Mouse (Mus musculus) adrenal gland, postnatal 25 days (tissue): Measurements from ENCODE around the gene Man2b1. TPM values are rescaled to one million over a fixed set of nuclear protein-coding genes. Genes with fewer than 3 reads are reported as not detected.

Experiments used
- DNase-seq: peaks from one replicate; pipeline ENCODE4 v3.0.0; 2021; ENCODE audit warnings: mixed read lengths
- long read RNA-seq: library from polyadenylated mRNA; stranded (forward); transcript quantifications from one replicate; pipeline ENCODE4 v2.0.0, GENCODE M21; 2021
- total RNA-seq: library from RNA; stranded (reverse); gene quantifications from 2 replicates; pipeline ENCODE4 v1.2.3, GENCODE M21; 2021

The Man2b1 gene
- total RNA-seq = 54.3 and 58.5 TPM in 2 replicates
- long read RNA-seq, transcript Man2b1-201 (24 exons, 3,822 nt) = major isoform, 61 of 132 reads
- long read RNA-seq, partial matches to known transcripts = 56 of 132 reads
- long read RNA-seq, other reads (novel, unspliced or antisense) = 15 of 132 reads

GRCm38 (mm10) chr8:85083108-85083813 is at the start of gene Man2b1:
Gene Man2b1, plus strand, starts transcription at chr8:85083270.
- peak; percentile 89 for DNase-seq

GRCm38 (mm10) chr8:85033867-85034266 is 49.2 kb upstream of the Man2b1 start:
- DNase-seq = no peak

DNA sequence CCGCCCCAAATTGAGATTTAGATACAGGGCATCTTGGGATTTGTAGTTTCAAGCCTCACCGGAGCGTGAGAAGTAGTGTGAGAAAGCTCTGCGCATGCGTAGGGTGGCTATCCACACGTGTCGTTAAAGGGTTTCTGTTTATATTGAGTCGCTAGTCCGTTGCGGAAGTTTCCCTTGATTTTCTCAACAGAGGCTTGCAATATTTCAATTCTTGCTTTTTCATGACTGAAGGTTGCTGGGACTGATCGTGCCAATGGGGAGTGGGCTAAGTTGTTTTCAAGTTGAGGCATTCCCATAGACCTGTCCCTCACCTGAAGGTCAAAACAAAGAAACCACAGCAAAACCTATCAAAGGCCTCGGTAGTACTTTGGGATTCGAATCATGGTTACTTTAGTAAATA is 48.3 kb upstream of the Man2b1 start:
- peak; percentile 75 for DNase-seq

DNA sequence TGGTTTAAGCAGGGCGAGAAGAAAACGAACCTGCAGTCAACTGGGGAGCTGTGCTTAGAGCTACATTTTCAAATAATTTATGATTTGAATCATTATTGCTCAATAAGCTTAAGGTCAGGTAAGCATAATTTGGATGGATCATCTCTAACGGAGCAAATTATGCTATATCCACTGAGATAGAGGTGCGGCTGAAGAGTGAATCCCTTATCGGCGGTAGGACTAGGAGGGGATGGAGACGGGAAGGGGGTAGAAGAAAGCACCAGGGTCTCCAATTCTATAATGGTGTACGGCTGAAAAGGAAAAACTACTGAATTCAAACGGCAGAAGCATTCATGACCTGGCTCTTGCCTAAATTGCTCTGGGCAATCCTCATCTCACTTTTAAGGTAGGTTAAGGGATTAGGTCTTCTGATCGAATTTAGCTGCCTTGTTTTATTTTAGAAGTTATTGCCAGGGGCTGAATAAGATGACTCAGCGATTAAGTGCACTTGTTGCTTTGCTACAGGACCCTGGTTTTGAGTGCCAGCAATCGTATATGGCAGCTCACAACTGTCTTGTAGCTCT is 47.8 kb upstream of the Man2b1 start:
- no peak for DNase-seq

- no peak for DNase-seq
These were observed 47.3 kb upstream of the Man2b1 start for GRCm38 (mm10) chr8:85035728-85036310.

GRCm38 (mm10) chr8:85036381-85036717 is 46.7 kb upstream of the Man2b1 start:
- no peak for DNase-seq

DNA sequence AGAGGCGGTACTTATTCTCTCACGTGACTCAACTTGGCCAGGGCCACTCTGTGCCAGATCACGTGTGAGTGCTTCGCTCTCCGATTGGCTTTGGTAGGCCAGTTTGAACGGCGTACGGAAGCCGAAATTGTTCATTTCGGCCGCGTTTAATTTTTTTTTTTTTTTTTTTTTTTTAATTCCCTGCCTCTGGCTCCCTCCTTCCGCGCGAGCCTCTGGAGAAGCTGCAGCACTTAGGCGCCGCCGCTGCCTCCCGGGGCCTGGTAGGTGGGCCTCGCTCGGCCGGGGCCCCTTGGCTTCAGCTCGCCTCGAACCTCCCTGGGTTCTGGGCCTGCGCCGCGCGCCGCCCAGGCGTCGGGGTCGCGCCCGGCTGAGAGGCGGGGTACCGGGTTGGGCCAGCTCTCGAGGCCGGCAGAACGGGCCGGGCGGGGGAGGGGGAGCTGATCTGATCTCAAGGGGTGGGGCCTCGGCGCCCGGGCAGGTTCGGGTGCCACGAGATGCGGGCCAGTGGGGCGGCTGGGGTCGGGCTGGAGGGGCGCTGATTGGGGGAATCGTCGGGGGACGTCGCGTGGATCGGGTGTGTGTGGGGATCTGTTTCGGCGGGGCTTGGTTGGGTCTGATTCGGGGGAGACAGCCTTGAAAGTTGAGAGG is 46.2 kb upstream of the Man2b1 start, which contains the start of gene Tnpo2:
Gene Tnpo2 (plus strand): TSS at position 198 of the 648 bp plus-strand sequence.
- peak; percentile 91 for DNase-seq

GRCm38 (mm10) chr8:85037366-85037680 is 45.7 kb upstream of the Man2b1 start:
- no peak for DNase-seq

DNA sequence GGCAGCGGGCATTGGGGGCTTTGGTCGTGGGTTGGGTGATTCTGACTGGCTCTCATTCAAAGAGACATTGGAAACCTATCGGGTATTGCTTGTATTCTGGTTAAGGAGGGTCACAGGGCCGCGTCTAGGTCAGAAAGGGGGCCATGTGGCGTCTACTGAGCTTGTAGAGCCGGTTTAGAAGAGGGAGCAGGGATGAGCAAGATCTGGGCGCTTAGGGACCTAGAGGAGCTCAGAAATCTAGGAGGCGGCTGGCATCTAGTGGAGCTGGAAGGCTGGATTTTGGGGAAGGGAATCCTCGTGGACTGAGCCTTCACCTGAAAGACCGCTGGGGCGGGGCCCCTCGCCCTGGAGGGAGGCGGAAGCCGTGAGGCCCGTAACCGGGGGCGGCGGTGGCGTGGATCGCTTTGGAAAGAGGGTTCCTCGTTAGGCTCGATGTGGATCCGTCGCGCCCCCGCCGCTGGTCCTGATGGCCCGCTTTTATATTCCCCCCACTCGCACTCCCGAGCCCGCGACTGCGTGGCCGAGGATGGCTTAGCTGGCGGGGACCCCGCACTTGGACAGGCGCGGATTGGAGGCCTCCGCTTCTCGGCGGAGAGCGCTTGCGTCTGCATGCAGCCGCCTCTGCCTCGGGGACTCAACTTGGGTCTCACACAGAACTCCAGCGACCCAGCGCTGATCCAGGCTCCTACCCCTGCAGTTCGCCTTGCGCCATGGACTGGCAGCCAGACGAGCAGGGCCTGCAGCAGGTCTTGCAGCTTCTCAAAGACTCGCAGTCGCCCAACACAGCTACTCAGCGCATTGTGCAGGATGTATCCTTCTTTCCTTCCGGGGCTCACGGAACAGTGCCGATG is 45.2 kb upstream of the Man2b1 start:
- DNase-seq = peak; percentile 60

DNA sequence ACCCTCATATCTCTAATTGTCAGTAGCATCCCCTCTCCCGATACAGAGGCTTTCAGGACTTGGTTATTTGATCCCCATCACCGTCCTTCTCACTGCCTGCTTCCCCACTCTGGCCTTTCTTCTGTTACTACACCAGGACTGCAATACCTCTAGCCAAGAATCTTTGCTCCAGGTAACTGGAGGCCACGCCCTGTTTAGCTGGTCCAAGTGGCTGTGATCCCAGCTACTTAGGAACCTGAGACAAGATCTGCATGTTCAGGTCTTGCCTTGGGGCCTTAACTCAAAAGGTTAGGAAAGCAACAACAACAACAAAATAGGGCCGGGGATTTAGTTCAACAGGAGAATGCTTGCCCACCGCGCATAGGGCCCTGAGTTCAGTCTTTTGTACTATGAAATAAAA is 39.5 kb upstream of the Man2b1 start:
- no peak for DNase-seq

DNA sequence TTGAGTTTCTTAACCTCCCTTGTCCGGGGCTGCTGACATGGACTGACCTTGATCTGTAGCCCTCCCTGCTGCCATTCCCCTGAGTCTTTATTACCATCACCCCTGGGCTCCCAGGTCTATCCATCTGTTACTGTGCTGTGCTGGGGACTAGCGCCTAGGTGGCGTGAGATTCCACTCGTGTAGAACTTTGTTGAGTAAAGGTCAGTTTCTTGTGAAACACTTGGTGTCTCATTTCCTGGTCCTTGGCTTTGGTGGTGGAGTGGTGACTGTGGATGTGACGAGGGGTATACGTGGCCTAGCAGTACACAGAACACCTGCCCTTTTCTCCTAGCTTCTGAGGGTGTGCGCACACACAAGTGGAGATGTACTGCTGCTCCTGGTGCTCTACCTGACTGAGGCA is 25.7 kb upstream of the Man2b1 start:
- DNase-seq = no peak

DNA sequence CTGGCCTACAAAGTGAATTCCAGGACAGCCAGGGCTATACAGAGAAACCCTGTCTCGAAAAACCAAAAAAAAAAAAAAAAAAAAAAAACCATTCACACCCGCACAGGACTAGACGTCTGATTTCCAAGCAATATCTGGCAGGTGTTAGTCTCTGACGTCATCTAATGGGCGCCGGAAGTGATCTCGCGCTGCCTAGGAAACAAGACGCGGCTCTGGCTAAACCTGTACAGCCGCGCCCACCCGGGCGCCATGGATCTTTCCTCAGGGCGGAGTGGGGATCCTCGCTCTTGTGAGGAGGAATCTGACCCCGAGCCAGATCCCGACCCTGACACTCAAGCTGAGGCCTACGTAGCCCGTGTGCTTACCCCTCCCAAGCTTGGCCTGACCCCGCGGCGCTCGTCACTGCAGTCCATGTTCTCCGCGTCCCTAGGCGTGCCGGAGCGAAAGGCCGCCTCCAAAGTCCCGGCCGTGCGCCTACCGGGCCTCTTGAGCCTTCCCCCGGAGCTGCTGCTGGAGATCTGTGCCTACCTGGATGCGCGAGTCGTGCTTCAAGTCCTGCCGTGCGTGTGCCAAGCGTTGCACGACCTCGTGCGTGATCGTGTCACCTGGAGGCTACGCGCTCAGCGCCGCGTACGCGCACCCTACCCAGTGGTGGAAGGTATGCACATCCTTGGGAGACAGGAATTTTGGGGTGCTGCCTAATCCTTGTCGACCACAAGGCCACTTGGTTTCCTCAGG is 23.0 kb upstream of the Man2b1 start, which contains the start of gene Fbxw9:
Gene Fbxw9 (plus strand): TSS at position 177 of the 738 bp plus-strand sequence.
- DNase-seq = peak; percentile 84

DNA sequence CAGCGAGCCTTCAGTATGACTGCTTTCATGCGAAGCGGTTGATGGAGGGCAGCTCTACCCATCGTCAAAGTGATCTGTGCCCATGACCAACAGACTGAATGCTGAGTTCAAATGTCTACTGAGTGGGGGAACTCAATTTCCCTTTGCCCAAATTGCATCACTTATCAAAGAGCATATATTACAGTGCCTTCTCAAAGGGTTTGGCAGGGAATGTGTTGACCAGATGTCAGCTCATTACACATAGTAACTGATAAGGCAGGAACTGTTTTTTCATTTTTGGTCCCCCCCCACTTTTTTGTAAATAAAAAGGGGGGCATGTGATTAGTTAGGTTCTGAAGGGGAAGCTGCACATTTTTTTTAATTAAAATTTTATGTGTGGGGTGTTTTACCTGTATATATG is 20.5 kb upstream of the Man2b1 start:
- no peak for DNase-seq

GRCm38 (mm10) chr8:85065213-85065612 is 17.9 kb upstream of the Man2b1 start:
- no peak for DNase-seq

- DNase-seq = no peak
These were observed 15.9 kb upstream of the Man2b1 start for GRCm38 (mm10) chr8:85067155-85067554.

- DNase-seq = no peak
These were observed 15.1 kb upstream of the Man2b1 start, which contains the start of gene Gm5741 for GRCm38 (mm10) chr8:85067982-85068381. Gene Gm5741, minus strand, starts transcription at chr8:85067982.

DNA sequence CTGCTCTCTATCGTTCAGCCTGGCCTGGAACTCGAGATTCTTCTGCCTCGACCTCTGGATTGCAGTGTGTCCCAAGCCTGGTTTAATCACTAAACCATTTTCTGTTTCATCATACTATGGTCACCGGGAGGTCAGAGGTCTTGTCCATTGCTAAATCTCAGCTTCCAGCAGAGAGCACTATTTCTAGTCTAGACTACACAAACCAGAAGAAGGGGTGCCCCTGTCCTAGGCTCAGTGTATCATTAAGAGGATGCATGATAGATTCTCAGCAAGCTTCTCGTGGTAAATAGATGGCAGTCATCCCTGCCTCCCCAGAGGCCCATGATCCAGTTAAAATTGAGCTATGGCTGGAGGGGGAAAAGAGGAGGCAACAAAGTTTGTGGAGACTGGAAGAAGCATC is 12.0 kb upstream of the Man2b1 start:
- no peak for DNase-seq

DNA sequence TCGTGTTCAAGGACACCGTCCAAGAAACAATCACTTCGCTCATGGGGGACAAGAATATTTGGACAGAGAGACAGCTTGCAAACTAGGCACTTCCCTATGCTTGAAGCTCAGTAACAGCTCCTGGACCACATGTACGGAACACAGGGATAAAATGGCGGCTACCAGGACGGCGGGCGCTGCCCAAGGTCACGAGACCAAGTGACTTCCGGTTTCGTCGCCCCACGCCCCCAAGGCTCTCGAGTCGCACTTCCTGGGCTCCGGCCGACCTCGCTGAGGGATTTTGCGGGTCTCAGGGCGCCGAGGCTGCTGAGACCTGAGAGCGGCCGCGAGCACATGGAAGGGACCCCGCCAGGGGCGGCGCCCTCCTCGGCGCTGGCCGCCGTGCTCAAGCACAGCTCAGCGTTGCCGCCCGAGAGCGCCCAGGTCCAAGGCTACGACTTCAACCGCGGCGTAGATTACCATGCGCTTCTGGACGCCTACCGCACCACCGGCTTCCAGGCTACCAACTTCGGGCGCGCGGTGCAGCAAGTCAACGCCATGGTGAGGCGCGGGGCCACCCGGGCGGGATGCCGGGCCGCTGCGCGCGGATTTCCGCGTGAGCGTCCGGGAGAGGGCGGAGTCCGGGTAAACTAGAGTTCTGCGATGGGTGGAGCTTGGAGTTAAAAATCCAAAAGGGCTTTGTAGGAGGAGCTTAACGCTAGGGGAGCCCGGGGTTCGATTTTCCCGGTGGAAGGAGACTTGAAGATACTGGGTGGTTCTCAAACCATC is 11.4 kb upstream of the Man2b1 start, which contains the start of gene Dhps:
Gene Dhps (plus strand): TSS at position 244 of the 768 bp plus-strand sequence.
- DNase-seq = peak; percentile 90

GRCm38 (mm10) chr8:85072364-85072929 is 10.6 kb upstream of the Man2b1 start:
- no peak for DNase-seq

DNA sequence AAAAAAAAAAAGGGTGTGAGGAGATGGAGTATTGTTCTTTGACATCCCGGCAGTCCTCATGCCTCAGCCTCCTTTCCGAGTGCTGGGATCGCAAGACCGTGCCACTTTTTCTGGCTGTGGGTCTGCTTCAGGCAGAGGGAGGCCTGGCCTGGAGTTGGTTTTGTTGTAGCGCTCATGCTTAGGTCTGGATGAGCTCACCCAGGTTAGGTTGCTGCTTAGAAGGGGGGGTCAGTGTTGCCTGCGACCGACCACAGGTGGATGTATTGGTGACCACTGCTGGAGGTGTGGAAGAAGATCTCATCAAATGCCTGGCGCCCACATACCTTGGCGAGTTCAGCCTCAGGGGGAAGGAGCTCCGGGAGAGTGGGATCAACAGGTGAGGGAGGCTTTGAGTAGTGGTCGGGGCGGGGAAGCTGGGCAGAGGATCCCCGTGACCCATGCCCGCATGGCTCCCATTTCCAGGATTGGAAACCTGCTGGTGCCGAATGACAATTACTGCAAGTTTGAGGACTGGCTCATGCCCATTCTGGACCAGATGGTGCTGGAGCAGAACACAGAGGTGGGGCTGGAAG is 9.9 kb upstream of the Man2b1 start:
- DNase-seq = no peak
